29 mouse cellular contexts compared by ENCODE assay signal in genomic region chr9:110753773-110754172, GRCm38 (mm10). TPM values are rescaled to one million over a fixed set of nuclear protein-coding genes. Genes with fewer than 3 reads are reported as not detected.
"Had no signal": no experiment of that assay in that cellular context is flagged by ENCODE, and none has a peak within 500 bp of the region (broad histone marks: within the 10 kb centered on the region; RNA-seq: fewer than 3 reads in every experiment).

No protein-coding gene starts in this region.

- H3K4me3 ChIP-seq: layer of hippocampus, adult 2 months; limb, embryonic 10.5 days; limb, embryonic 13.5 days; lung, embryonic 15.5 days; megakaryocyte, embryonic 14.5 days; neural tube, embryonic 12.5 days; neural tube, embryonic 15.5 days had no signal

- H3K27ac ChIP-seq: kidney, postnatal 0 days; layer of hippocampus, adult 2 months; limb, embryonic 10.5 days; limb, embryonic 13.5 days; liver, embryonic 14.5 days; lung, embryonic 15.5 days; neural tube, embryonic 12.5 days; neural tube, embryonic 15.5 days; stomach, postnatal 0 days had no signal

- H3K27me3 ChIP-seq: lung, embryonic 15.5 days; neural tube, embryonic 12.5 days; neural tube, embryonic 15.5 days had no signal

- DNase-seq: kidney, adult 8-10 months; kidney, postnatal 25 days; layer of hippocampus, adult 9-11 months; liver; liver, postnatal 0 days; lung, postnatal 10 days; lung, postnatal 36 days; midbrain, embryonic 14.5 days; right cerebral cortex, adult 18-20 months; right cerebral cortex, postnatal 14 days; right cerebral cortex, postnatal 4 days; thymus, adult 2 months; thymus, postnatal 14 days; thymus, postnatal 4 days had no signal

- H3K36me3 ChIP-seq: limb, embryonic 10.5 days; limb, embryonic 13.5 days; lung, embryonic 15.5 days; neural tube, embryonic 12.5 days; neural tube, embryonic 15.5 days had no signal

- H3K4me1 ChIP-seq: neural tube, embryonic 15.5 days had no signal

- H3K4me2 ChIP-seq: limb, embryonic 13.5 days; lung, embryonic 15.5 days; midbrain, embryonic 11.5 days; neural tube, embryonic 12.5 days; neural tube, embryonic 15.5 days had no signal

- ATAC-seq: liver, postnatal 0 days had no signal

- H3K9me3 ChIP-seq: limb, embryonic 10.5 days; limb, embryonic 13.5 days; lung, embryonic 15.5 days; megakaryocyte, embryonic 14.5 days; neural tube, embryonic 12.5 days; neural tube, embryonic 15.5 days had no signal

- H3K9ac ChIP-seq: limb, embryonic 13.5 days; liver, embryonic 14.5 days; liver, postnatal 0 days; lung, embryonic 15.5 days; neural tube, embryonic 12.5 days; neural tube, embryonic 15.5 days had no signal

RNA-seq across cellular contexts. Expression of gene Myl3, which starts 12.1 kb away (rescaled TPM):
- total RNA-seq: layer of hippocampus, adult 2 months; left cerebral cortex, adult 18-20 months; left cerebral cortex, postnatal 25 days had no signal

RNA-seq across cellular contexts. Expression of gene Prss42, which starts 44.2 kb away (rescaled TPM):
- total RNA-seq: layer of hippocampus, adult 2 months; layer of hippocampus, postnatal 25 days; left cerebral cortex, adult 18-20 months; left cerebral cortex, postnatal 25 days had no signal
- polyA plus RNA-seq: kidney, postnatal 0 days; large intestine, adult 2 months; limb, embryonic 10.5 days; limb, embryonic 13.5 days; liver, postnatal 0 days; lung, embryonic 15.5 days; midbrain, embryonic 11.5 days; midbrain, embryonic 14.5 days; neural tube, embryonic 12.5 days; neural tube, embryonic 15.5 days; stomach, postnatal 0 days; thymus, adult 2 months had no signal
